Mouse (Mus musculus): ENCODE data around the gene Snapc5. TPM values are rescaled to one million over a fixed set of nuclear protein-coding genes. Genes with fewer than 3 reads are reported as not detected.
"Not testable (repeated sequence)": the region's sequence is repeated elsewhere in the genome, so short reads cannot be mapped to it uniquely, and the experiment has no call there.

Gene Snapc5
- polyA plus RNA-seq, 1 experiment from 2014 or later, result 26.0 TPM

DNA sequence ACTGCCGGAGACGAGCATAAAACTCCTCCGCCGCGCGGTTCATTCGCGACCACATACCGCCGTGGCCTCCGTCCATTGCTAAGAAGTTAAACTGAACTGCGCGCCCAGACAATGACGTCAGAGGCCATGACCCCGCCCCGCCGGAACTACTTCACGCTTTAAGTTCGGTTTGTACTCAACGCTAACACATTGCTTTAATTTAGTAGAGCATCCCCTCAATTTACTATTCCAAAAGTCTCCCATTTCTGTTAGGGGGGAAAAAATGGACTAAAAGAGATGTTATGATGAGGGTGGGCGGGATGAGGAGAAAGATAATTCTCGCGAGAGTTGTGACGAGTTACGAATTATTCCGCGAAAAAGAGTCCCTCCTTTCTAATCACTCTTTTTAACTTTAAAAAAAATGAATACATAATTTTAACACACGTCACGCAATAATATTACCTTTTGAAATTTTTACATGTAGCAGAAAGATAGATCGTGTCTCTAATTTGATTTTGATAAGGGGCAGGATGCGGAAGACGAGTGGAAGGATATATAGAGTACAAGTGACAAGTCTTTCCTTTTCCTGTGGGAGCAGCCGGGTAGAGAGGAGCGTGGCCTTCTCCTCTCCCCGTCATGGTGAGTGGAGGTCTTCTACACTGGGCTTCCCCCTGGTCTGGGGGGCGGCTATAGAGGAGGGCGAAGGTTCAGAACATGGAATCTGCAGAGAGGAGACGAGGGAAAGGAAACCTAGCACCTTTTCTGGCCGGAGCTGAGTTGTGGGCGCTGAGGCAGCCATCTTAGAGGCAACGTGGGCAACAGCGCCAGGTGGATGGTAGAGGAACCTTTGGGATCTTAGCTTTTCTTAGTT is 6.0 kb upstream of the Snapc5 start, which contains the start of the genes Zwilch and Rpl4:
Gene Zwilch, minus strand, starts transcription at position 289 of the 850 bp plus-strand sequence.
Gene Rpl4, plus strand, starts transcription at position 560 of the 850 bp plus-strand sequence.
- H3K4me2 ChIP-seq (ENCODE audit: low read depth, low read length), result peak within 1 kb of the TSS; percentile 71
- ATAC-seq (replicated peaks; ENCODE audit: insufficient number of reproducible peaks, low FRiP score, low TSS enrichment, low read depth), result peak; percentile 89
- H3K27me3 ChIP-seq (ENCODE audit: control insufficient read depth, insufficient read depth, low read length), result no peaks in the 10 kb centered on the region
- H3K36me3 ChIP-seq (replicated peaks; ENCODE audit: control insufficient read depth, insufficient read depth, low read depth, low read length), result peaks cover 11% of the 10 kb centered on the region
- H3K27ac ChIP-seq (replicated peaks; ENCODE audit: low read depth, low read length), result peak within 1 kb of the TSS; percentile 90
- no peaks in the 10 kb centered on the region for H3K9me3 ChIP-seq (replicated peaks; ENCODE audit: control insufficient read depth, low read length)
- peak; percentile 89 for DNase-seq (ENCODE audit: low spot score)
- peak within 1 kb of the TSS; percentile 71 for H3K4me3 ChIP-seq (ENCODE audit: low read depth, low read length)
- no peaks in the 10 kb centered on the region for H3K4me1 ChIP-seq (ENCODE audit: control insufficient read depth, insufficient read depth, low read length)
- H3K9ac ChIP-seq (replicated peaks; ENCODE audit: low read length), result peak within 1 kb of the TSS; percentile 80
- WGBS, result under 1% methylated on average over 42 of the region's 42 CpGs

GRCm38 (mm10) chr9:64173666-64174220 is 5.3 kb upstream of the Snapc5 start:
- no peak for DNase-seq (ENCODE audit: low spot score)
- Histone ChIP-seq H3K9ac (replicated peaks; ENCODE audit: low read length) (peak overlapping the region; percentile 80), H3K27me3 (ENCODE audit: control insufficient read depth, insufficient read depth, low read length) (no peaks in the 10 kb centered on the region), H3K4me3 (ENCODE audit: low read depth, low read length) (peak overlapping the region; percentile 71), H3K36me3 (replicated peaks; ENCODE audit: control insufficient read depth, insufficient read depth, low read depth, low read length) (peaks cover 11% of the 10 kb centered on the region), H3K4me1 (ENCODE audit: control insufficient read depth, insufficient read depth, low read length) (no peaks in the 10 kb centered on the region), H3K27ac (replicated peaks; ENCODE audit: low read depth, low read length) (no peak overlapping the region), H3K4me2 (ENCODE audit: low read depth, low read length) (peak overlapping the region; percentile 71), H3K9me3 (replicated peaks; ENCODE audit: control insufficient read depth, low read length) (no peaks in the 10 kb centered on the region)
- 0% methylated on average over 16 of the region's 16 CpGs for WGBS
- no peak for ATAC-seq (replicated peaks; ENCODE audit: insufficient number of reproducible peaks, low FRiP score, low TSS enrichment, low read depth)

GRCm38 (mm10) chr9:64174341-64174740 is 4.7 kb upstream of the Snapc5 start:
- Histone ChIP-seq H3K4me3 (ENCODE audit: low read depth, low read length) (peak overlapping the region; percentile 71), H3K4me1 (ENCODE audit: control insufficient read depth, insufficient read depth, low read length) (no peaks in the 10 kb centered on the region), H3K27ac (replicated peaks; ENCODE audit: low read depth, low read length) (no peak overlapping the region), H3K36me3 (replicated peaks; ENCODE audit: control insufficient read depth, insufficient read depth, low read depth, low read length) (peaks cover 11% of the 10 kb centered on the region), H3K9me3 (replicated peaks; ENCODE audit: control insufficient read depth, low read length) (no peaks in the 10 kb centered on the region), H3K4me2 (ENCODE audit: low read depth, low read length) (peak overlapping the region; percentile 71), H3K27me3 (ENCODE audit: control insufficient read depth, insufficient read depth, low read length) (no peaks in the 10 kb centered on the region), H3K9ac (replicated peaks; ENCODE audit: low read length) (peak overlapping the region; percentile 63)
- ATAC-seq (replicated peaks; ENCODE audit: insufficient number of reproducible peaks, low FRiP score, low TSS enrichment, low read depth) (no peak), DNase-seq (ENCODE audit: low spot score) (no peak)

DNA sequence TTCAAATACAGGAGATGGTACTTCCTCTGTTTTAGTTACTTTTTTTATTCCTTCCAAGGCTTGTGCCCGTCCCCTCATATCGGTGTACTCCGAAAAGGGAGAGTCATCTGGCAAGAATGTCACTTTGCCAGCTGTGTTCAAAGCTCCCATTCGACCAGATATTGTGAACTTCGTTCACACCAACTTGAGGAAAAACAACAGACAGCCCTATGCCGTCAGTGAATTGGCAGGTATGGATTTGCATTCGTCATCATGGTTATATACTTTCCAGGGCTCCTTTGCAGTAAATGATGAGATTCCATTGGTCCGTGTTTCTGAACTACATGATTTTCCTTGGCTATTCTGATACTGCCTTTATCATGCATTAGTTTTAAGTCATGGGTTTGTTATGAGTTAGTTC is 4.3 kb upstream of the Snapc5 start:
- H3K9ac ChIP-seq (replicated peaks; ENCODE audit: low read length), result 0 out of 2 replicates have a peak overlapping the region, but pooled peaks have one; percentile 25
- DNase-seq (ENCODE audit: low spot score) (no peak), ATAC-seq (replicated peaks; ENCODE audit: insufficient number of reproducible peaks, low FRiP score, low TSS enrichment, low read depth) (no peak)
- H3K27me3 ChIP-seq (ENCODE audit: control insufficient read depth, insufficient read depth, low read length), result no peaks in the 10 kb centered on the region
- no peak overlapping the region for H3K27ac ChIP-seq (replicated peaks; ENCODE audit: low read depth, low read length)
- no peaks in the 10 kb centered on the region for H3K9me3 ChIP-seq (replicated peaks; ENCODE audit: control insufficient read depth, low read length)
- peak overlapping the region; percentile 71 for H3K4me3 ChIP-seq (ENCODE audit: low read depth, low read length)
- H3K36me3 ChIP-seq (replicated peaks; ENCODE audit: control insufficient read depth, insufficient read depth, low read depth, low read length), result peaks cover 11% of the 10 kb centered on the region
- H3K4me2 ChIP-seq (ENCODE audit: low read depth, low read length), result no peak overlapping the region; the same call in 1 of the 2 replicates
- WGBS, result 79% methylated on average over 8 of the region's 8 CpGs
- H3K4me1 ChIP-seq (ENCODE audit: control insufficient read depth, insufficient read depth, low read length), result no peaks in the 10 kb centered on the region

DNA sequence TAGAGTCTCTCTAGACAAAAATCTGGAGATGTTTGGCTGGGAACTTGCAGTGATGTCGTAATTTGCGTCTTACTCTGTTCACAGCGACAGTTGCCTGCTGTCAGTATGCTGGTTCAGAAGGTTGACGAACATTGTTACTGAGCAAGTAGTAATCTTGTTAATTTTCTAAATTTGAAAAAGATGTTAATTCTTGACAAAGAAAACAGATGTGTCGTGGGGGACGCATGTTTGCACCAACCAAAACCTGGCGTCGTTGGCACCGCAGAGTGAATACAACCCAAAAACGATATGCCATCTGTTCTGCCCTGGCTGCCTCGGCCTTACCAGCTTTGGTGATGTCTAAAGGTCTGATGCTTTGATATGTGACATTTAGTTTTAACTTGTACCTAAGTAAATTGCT is 3.7 kb upstream of the Snapc5 start:
- peaks cover 11% of the 10 kb centered on the region for H3K36me3 ChIP-seq (replicated peaks; ENCODE audit: control insufficient read depth, insufficient read depth, low read depth, low read length)
- H3K4me3 ChIP-seq (ENCODE audit: low read depth, low read length), result no peak overlapping the region
- ATAC-seq (replicated peaks; ENCODE audit: insufficient number of reproducible peaks, low FRiP score, low TSS enrichment, low read depth) (no peak), DNase-seq (ENCODE audit: low spot score) (no peak)
- no peaks in the 10 kb centered on the region for H3K4me1 ChIP-seq (ENCODE audit: control insufficient read depth, insufficient read depth, low read length)
- H3K27ac ChIP-seq (replicated peaks; ENCODE audit: low read depth, low read length), result no peak overlapping the region
- 88% methylated on average over 11 of the region's 11 CpGs for WGBS
- no peak overlapping the region for H3K9ac ChIP-seq (replicated peaks; ENCODE audit: low read length)
- no peak overlapping the region for H3K4me2 ChIP-seq (ENCODE audit: low read depth, low read length)
- H3K9me3 ChIP-seq (replicated peaks; ENCODE audit: control insufficient read depth, low read length), result no peaks in the 10 kb centered on the region
- no peaks in the 10 kb centered on the region for H3K27me3 ChIP-seq (ENCODE audit: control insufficient read depth, insufficient read depth, low read length)

- WGBS, result 42% methylated on average over 3 of the region's 3 CpGs
- H3K4me1 ChIP-seq (ENCODE audit: control insufficient read depth, insufficient read depth, low read length), result no peaks in the 10 kb centered on the region
- H3K27me3 ChIP-seq (ENCODE audit: control insufficient read depth, insufficient read depth, low read length), result no peaks in the 10 kb centered on the region
- no peaks in the 10 kb centered on the region for H3K9me3 ChIP-seq (replicated peaks; ENCODE audit: control insufficient read depth, low read length)
- ATAC-seq (replicated peaks; ENCODE audit: insufficient number of reproducible peaks, low FRiP score, low TSS enrichment, low read depth) (peak; percentile 74; the same call in 1 of the 2 replicates), DNase-seq (ENCODE audit: low spot score) (peak; percentile 68)
- H3K9ac ChIP-seq (replicated peaks; ENCODE audit: low read length), result no peak overlapping the region
- no peak overlapping the region for H3K4me2 ChIP-seq (ENCODE audit: low read depth, low read length)
- H3K4me3 ChIP-seq (ENCODE audit: low read depth, low read length), result no peak overlapping the region
- H3K36me3 ChIP-seq (replicated peaks; ENCODE audit: control insufficient read depth, insufficient read depth, low read depth, low read length), result peaks cover 11% of the 10 kb centered on the region
- no peak overlapping the region for H3K27ac ChIP-seq (replicated peaks; ENCODE audit: low read depth, low read length)
Observed at GRCm38 (mm10) chr9:64178610-64178973, 482 bp upstream of the Snapc5 start.

DNA sequence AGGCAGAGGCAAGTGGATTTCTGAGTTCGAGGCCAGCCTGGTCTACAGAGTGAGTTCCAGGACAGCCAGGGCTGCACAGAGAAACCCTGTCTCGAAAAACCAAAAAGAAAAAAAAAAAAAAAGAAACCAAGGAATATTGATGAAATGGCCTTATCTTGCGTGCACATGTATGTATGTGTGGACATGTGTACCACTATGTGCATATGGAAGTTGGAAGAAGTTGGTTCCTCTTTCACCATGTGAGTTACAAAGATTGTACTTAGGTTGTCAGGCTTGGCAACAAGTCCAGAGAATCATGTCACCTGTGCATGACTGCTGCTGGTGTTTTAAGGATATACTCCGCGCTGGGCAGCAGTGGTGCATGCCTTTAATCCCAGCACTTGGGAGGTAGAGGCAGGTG is 4.2 kb downstream of the Snapc5 start:
- not testable (repeated sequence) for H3K27ac ChIP-seq (replicated peaks; ENCODE audit: low read depth, low read length); H3K36me3 ChIP-seq (replicated peaks; ENCODE audit: control insufficient read depth, insufficient read depth, low read depth, low read length); DNase-seq (ENCODE audit: low spot score); H3K9ac ChIP-seq (replicated peaks; ENCODE audit: low read length); H3K4me2 ChIP-seq (ENCODE audit: low read depth, low read length); H3K4me3 ChIP-seq (ENCODE audit: low read depth, low read length); H3K4me1 ChIP-seq (ENCODE audit: control insufficient read depth, insufficient read depth, low read length); H3K9me3 ChIP-seq (replicated peaks; ENCODE audit: control insufficient read depth, low read length); H3K27me3 ChIP-seq (ENCODE audit: control insufficient read depth, insufficient read depth, low read length); ATAC-seq (replicated peaks; ENCODE audit: insufficient number of reproducible peaks, low FRiP score, low TSS enrichment, low read depth)
- 95% methylated on average over 5 of the region's 5 CpGs for WGBS
